Mouse (Mus musculus) liver, embryonic 11.5 days (tissue): ENCODE results near the gene Tfpt. TPM values are rescaled to one million over a fixed set of nuclear protein-coding genes. Genes with fewer than 3 reads are reported as not detected.
A peak's percentile ranks its signal among the peaks of the same experiment; 100 is the strongest.
"Not testable (repeated sequence)": the region's sequence is repeated elsewhere in the genome, so short reads cannot be mapped to it uniquely, and the experiment has no call there.

Source experiments
- ATAC-seq: fragments of 200-750 bp; cut with Nextera tagmentation; replicated peaks from 2 replicates; pipeline ENCODE4 v1.8.0; 2017; ENCODE audit warnings: moderate number of reproducible peaks, mild to moderate bottlenecking, moderate TSS enrichment, moderate library complexity; ENCODE audit not compliant: low FRiP score
- DNase-seq: peaks from one replicate; pipeline ENCODE4 v3.0.0-alpha.2; 2017; ENCODE audit warnings: low spot score
- H3K27ac ChIP-seq: fragments of 300-500 bp; sonication (generic); 2 replicates; pipeline ENCODE4 v1.5.1; 2014; ENCODE audit warnings: mild to moderate bottlenecking, low read depth, low read length, control low read depth
- H3K27me3 ChIP-seq: fragments of 300-500 bp; sonication (generic); replicated peaks from 2 replicates; pipeline ENCODE4 v1.6.1; 2014; ENCODE audit warnings: low read length, mixed read lengths; ENCODE audit not compliant: control insufficient read depth, insufficient read depth
- H3K36me3 ChIP-seq: fragments of 300-500 bp; sonication (generic); 2 replicates; pipeline ENCODE4 v1.6.1; 2014; ENCODE audit warnings: mild to moderate bottlenecking, low read length, moderate library complexity, mixed read lengths; ENCODE audit not compliant: control insufficient read depth, insufficient read depth
- H3K4me1 ChIP-seq: fragments of 300-500 bp; sonication (generic); replicated peaks from 2 replicates; pipeline ENCODE4 v1.6.1; 2014; ENCODE audit warnings: low read length, mixed read lengths; ENCODE audit not compliant: control insufficient read depth, insufficient read depth
- H3K4me2 ChIP-seq: fragments of 300-500 bp; sonication (generic); 2 replicates; pipeline ENCODE4 v1.6.1; 2014; ENCODE audit warnings: mild to moderate bottlenecking, control low read depth, moderate library complexity
- H3K4me3 ChIP-seq: fragments of 300-500 bp; sonication (generic); 2 replicates; pipeline ENCODE4 v1.5.1; 2014; ENCODE audit warnings: low read depth, low read length, control low read depth
- H3K9ac ChIP-seq: fragments of 300-500 bp; sonication (generic); 2 replicates; pipeline ENCODE4 v1.6.1; 2014; ENCODE audit warnings: low read depth, low read length, control low read depth
- H3K9me3 ChIP-seq: fragments of 300-500 bp; sonication (generic); 2 replicates; pipeline ENCODE4 v1.6.1; 2016; ENCODE audit warnings: low read length, inconsistent platforms, mixed read lengths; ENCODE audit not compliant: control insufficient read depth
- WGBS: fragments of 180-500 bp; shearing (Covaris S2); extraction: QIAGEN DNeasy Blood & Tissue Kit; methylation state at CpG from one replicate; pipeline ENCODE4 v1.1.7; 2014; 5-methylcytosine and 5-hydroxymethylcytosine counted together
- polyA plus RNA-seq: library from polyadenylated mRNA; unstranded; fragments of >200 nt; fragmentation: Nextera tagmentation; extraction: Ambion mirVana; gene quantifications from 2 replicates; pipeline ENCODE4 v1.2.1, GENCODE M21; 2014

Tfpt gene
- polyA plus RNA-seq, 1 experiment from 2014 or later: 21.5 TPM

- no peaks in the 10 kb centered on the region; the same call in 1 of the 2 replicates for H3K4me1 ChIP-seq
- no peak for ATAC-seq
- no peaks in the 10 kb centered on the region for H3K9me3 ChIP-seq
- no peak for DNase-seq
- H3K27ac ChIP-seq: no peak overlapping the region
- no peaks in the 10 kb centered on the region for H3K36me3 ChIP-seq
- H3K4me2 ChIP-seq: no peak overlapping the region
- WGBS: 85% methylated on average over 13 of the region's 13 CpGs
- no peak overlapping the region for H3K4me3 ChIP-seq
- H3K9ac ChIP-seq: no peak overlapping the region
- no peaks in the 10 kb centered on the region for H3K27me3 ChIP-seq
Observed at GRCm38 (mm10) chr7:3611006-3611405, 18.7 kb downstream of the Tfpt start.

GRCm38 (mm10) chr7:3610437-3610836 is 19.3 kb downstream of the Tfpt start:
- H3K27ac ChIP-seq: no peak overlapping the region
- H3K9me3 ChIP-seq: no peaks in the 10 kb centered on the region
- H3K4me3 ChIP-seq: no peak overlapping the region
- no peaks in the 10 kb centered on the region for H3K27me3 ChIP-seq
- H3K9ac ChIP-seq: no peak overlapping the region
- no peak overlapping the region for H3K4me2 ChIP-seq
- ATAC-seq (no peak), DNase-seq (no peak)
- 47% methylated on average over 3 of the region's 3 CpGs for WGBS
- no peaks in the 10 kb centered on the region for H3K36me3 ChIP-seq
- no peaks in the 10 kb centered on the region; the same call in 1 of the 2 replicates for H3K4me1 ChIP-seq

GRCm38 (mm10) chr7:3609082-3609481 is 20.6 kb downstream of the Tfpt start:
- Histone ChIP-seq H3K36me3 (no peaks in the 10 kb centered on the region), H3K4me1 (no peaks in the 10 kb centered on the region; the same call in 1 of the 2 replicates), H3K9ac (no peak overlapping the region), H3K4me2 (no peak overlapping the region), H3K27ac (no peak overlapping the region), H3K4me3 (no peak overlapping the region), H3K27me3 (no peaks in the 10 kb centered on the region), H3K9me3 (no peaks in the 10 kb centered on the region)
- ATAC-seq: no peak
- DNase-seq: no peak
- 54% methylated on average over 3 of the region's 3 CpGs for WGBS

GRCm38 (mm10) chr7:3608668-3609067 is 21.1 kb downstream of the Tfpt start:
- no peak for DNase-seq
- H3K4me1 ChIP-seq: no peaks in the 10 kb centered on the region; the same call in 1 of the 2 replicates
- no peaks in the 10 kb centered on the region for H3K36me3 ChIP-seq
- no peaks in the 10 kb centered on the region for H3K9me3 ChIP-seq
- no peak overlapping the region for H3K27ac ChIP-seq
- H3K4me2 ChIP-seq: no peak overlapping the region
- H3K4me3 ChIP-seq: no peak overlapping the region
- H3K27me3 ChIP-seq: no peaks in the 10 kb centered on the region
- H3K9ac ChIP-seq: no peak overlapping the region
- WGBS: 91% methylated on average over 3 of the region's 3 CpGs
- no peak for ATAC-seq

DNA sequence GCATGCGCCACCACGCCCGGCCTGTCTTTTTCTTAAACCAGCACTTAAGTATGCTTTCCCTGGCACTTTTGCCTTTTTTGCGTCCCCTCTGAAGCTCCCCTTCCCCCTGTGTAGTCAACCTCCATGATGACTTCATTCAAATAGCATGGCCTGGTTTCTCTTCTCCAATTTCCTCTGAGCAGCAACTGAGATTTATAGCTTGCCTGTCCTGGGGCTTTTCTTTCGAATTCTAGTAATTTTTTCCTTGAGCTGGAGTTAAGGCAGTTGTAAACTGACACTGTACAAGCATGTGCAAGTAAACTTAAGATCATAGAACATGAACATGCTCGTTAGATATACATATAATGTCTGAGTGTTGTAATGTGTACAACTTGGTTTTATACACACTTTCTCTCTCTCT is 22.3 kb downstream of the Tfpt start:
- 85% methylated on average over 6 of the region's 6 CpGs for WGBS
- DNase-seq: no peak
- no peak for ATAC-seq

DNA sequence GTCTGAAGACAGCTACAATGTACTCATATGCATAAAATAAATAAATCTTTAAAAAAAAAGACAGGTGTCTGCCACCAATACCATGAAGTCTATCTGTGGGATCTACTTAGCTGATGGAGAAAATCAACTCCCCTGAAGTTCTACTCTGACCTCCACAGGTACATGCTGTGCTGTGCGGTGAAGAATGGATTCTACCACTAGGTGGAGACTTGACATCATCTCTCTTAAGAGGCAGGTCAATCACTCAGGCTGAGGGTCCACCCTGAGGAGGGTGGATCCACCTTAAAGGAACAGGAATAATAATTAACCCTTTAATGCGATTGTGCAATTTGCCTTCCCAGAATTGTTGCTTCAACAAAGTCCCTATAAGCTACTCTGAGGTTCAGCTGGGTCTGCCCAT is 22.9 kb downstream of the Tfpt start:
- Histone ChIP-seq H3K9ac (no peak overlapping the region), H3K4me3 (no peak overlapping the region), H3K27me3 (no peaks in the 10 kb centered on the region), H3K9me3 (no peaks in the 10 kb centered on the region), H3K4me2 (no peak overlapping the region), H3K27ac (no peak overlapping the region), H3K4me1 (no peaks in the 10 kb centered on the region; the same call in 1 of the 2 replicates), H3K36me3 (no peaks in the 10 kb centered on the region)
- no peak for DNase-seq
- peak; percentile 73 for ATAC-seq
- 6% methylated on average over 2 of the region's 2 CpGs for WGBS

More for the DNA sequence above, 22.3 kb downstream of the Tfpt start:
- Histone ChIP-seq H3K4me1 (no peaks in the 10 kb centered on the region; the same call in 1 of the 2 replicates), H3K27ac (no peak overlapping the region), H3K9me3 (no peaks in the 10 kb centered on the region), H3K36me3 (no peaks in the 10 kb centered on the region), H3K9ac (no peak overlapping the region), H3K4me2 (no peak overlapping the region), H3K27me3 (no peaks in the 10 kb centered on the region), H3K4me3 (no peak overlapping the region)

- Histone ChIP-seq H3K9ac (no peak overlapping the region), H3K4me1 (no peaks in the 10 kb centered on the region), H3K9me3 (no peaks in the 10 kb centered on the region), H3K27ac (no peak overlapping the region), H3K27me3 (no peaks in the 10 kb centered on the region), H3K4me2 (no peak overlapping the region), H3K36me3 (no peaks in the 10 kb centered on the region), H3K4me3 (no peak overlapping the region)
- ATAC-seq (no peak; the same call in 1 of the 2 replicates), DNase-seq (no peak)
- 16% methylated on average over 4 of the region's 4 CpGs for WGBS
Observed at GRCm38 (mm10) chr7:3601119-3601518, 28.6 kb downstream of the Tfpt start.

DNA sequence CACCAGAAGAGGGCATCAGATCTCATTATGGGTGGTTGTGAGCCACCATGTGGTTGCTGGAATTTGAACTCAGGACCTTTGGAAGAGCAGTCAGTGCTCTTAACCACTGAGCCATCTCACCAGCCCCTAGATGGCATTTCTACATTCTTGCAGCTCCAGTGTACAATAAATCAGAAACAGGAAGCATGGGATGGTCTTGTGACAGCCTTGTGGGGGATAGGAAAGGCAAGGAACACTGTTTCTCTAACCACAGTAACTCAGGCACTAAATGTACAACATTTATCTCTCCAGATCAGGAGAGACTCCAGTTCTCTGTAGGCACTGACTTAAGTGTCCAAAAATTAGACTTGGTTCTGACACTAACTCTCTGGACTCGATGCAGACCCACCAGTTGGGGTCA is 32.0 kb downstream of the Tfpt start:
- not testable (repeated sequence) for H3K9me3 ChIP-seq, DNase-seq, H3K9ac ChIP-seq, H3K4me2 ChIP-seq, H3K4me3 ChIP-seq, H3K27me3 ChIP-seq, H3K4me1 ChIP-seq, H3K36me3 ChIP-seq, H3K27ac ChIP-seq, ATAC-seq
- 36% methylated on average over 1 of the region's 1 CpGs for WGBS

- no peak overlapping the region for H3K27ac ChIP-seq
- H3K9ac ChIP-seq: peak overlapping the region; percentile 40; the same call in 1 of the 2 replicates
- H3K36me3 ChIP-seq: no peaks in the 10 kb centered on the region
- WGBS: 7% methylated on average over 9 of the region's 9 CpGs
- no peaks in the 10 kb centered on the region for H3K27me3 ChIP-seq
- H3K9me3 ChIP-seq: no peaks in the 10 kb centered on the region
- H3K4me3 ChIP-seq: peak overlapping the region; percentile 28
- DNase-seq: peak; percentile 38
- no peaks in the 10 kb centered on the region for H3K4me1 ChIP-seq
- peak overlapping the region; percentile 52 for H3K4me2 ChIP-seq
- ATAC-seq: peak; percentile 82
Observed at GRCm38 (mm10) chr7:3595146-3595545, 34.6 kb downstream of the Tfpt start.
